Mouse (Mus musculus): ENCODE data around the gene Tufm. TPM values are rescaled to one million over a fixed set of nuclear protein-coding genes. Genes with fewer than 3 reads are reported as not detected.

Gene Tufm
- total RNA-seq, 2 experiments from 2014 or later: 81.4 to 87.8 TPM

GRCm38 (mm10) chr7:126463547-126463946 lies 23.6 kb upstream of the Tufm start:
- no peak for DNase-seq (ENCODE audit: low spot score in 2 of 2)
- intact Hi-C loops (cut with DNase I): no loop called here

GRCm38 (mm10) chr7:126464121-126464520 lies 23.0 kb upstream of the Tufm start:
- DNase-seq (ENCODE audit: low spot score in 2 of 2): no peak
- intact Hi-C loops (cut with DNase I): no loop called here

- intact Hi-C loops (cut with DNase I): loop anchor here (5.0 kb wide), 1 partner anchor 68 kb away; the partner anchor contains the start of gene Nfatc2ip
- DNase-seq (ENCODE audit: low spot score in 2 of 2): no peak
These were observed 22.3 kb upstream of the Tufm start for GRCm38 (mm10) chr7:126464836-126465235.

GRCm38 (mm10) chr7:126465246-126466030 lies 21.7 kb upstream of the Tufm start:
- intact Hi-C loops (cut with DNase I): loop anchor here (5.0 kb wide), 1 partner anchor 68 kb away; the partner anchor contains the start of gene Nfatc2ip

GRCm38 (mm10) chr7:126466116-126466515 lies 21.0 kb upstream of the Tufm start:
- intact Hi-C loops (cut with DNase I): loop anchor here (5.0 kb wide), 1 partner anchor 69 kb away; the partner anchor contains the start of gene Nfatc2ip
- DNase-seq (ENCODE audit: low spot score in 2 of 2): no peak

More at GRCm38 (mm10) chr7:126465246-126466030, 21.7 kb upstream of the Tufm start:
- DNase-seq (ENCODE audit: low spot score in 2 of 2): no peak

- intact Hi-C loops (cut with DNase I): loop anchor here (5.0 kb wide), 1 partner anchor 69 kb away; the partner anchor contains the start of gene Nfatc2ip
These were observed 20.5 kb upstream of the Tufm start for GRCm38 (mm10) chr7:126466707-126467106.

GRCm38 (mm10) chr7:126467271-126467670 lies 19.9 kb upstream of the Tufm start:
- intact Hi-C loops (cut with DNase I): loop anchor here (5.0 kb wide), 1 partner anchor 70 kb away; the partner anchor contains the start of gene Nfatc2ip
- DNase-seq (ENCODE audit: low spot score in 2 of 2): peak in 1 of 2 experiments; percentile 28

More at GRCm38 (mm10) chr7:126466707-126467106, 20.5 kb upstream of the Tufm start:
- DNase-seq (ENCODE audit: low spot score in 2 of 2): no peak

- intact Hi-C loops (cut with DNase I): loop anchor here (5.0 kb wide), 1 partner anchor 71 kb away; the partner anchor contains the start of gene Nfatc2ip
- DNase-seq (ENCODE audit: low spot score in 2 of 2): no peak
These were observed 19.1 kb upstream of the Tufm start for GRCm38 (mm10) chr7:126467834-126468627.

GRCm38 (mm10) chr7:126470077-126470476 lies 17.1 kb upstream of the Tufm start:
- no peak for DNase-seq (ENCODE audit: low spot score in 2 of 2)
- intact Hi-C loops (cut with DNase I): no loop called here

- intact Hi-C loops (cut with DNase I): no loop called here
- no peak for DNase-seq (ENCODE audit: low spot score in 2 of 2)
These were observed 15.8 kb upstream of the Tufm start for GRCm38 (mm10) chr7:126471361-126471760.

- intact Hi-C loops (cut with DNase I): no loop called here
- no peak for DNase-seq (ENCODE audit: low spot score in 2 of 2)
These were observed 15.3 kb upstream of the Tufm start for GRCm38 (mm10) chr7:126471853-126472252.

GRCm38 (mm10) chr7:126472306-126472705 lies 14.9 kb upstream of the Tufm start:
- no peak for DNase-seq (ENCODE audit: low spot score in 2 of 2)
- intact Hi-C loops (cut with DNase I): no loop called here

GRCm38 (mm10) chr7:126472713-126473112 lies 14.4 kb upstream of the Tufm start:
- no peak for DNase-seq (ENCODE audit: low spot score in 2 of 2)
- intact Hi-C loops (cut with DNase I): no loop called here

- intact Hi-C loops (cut with DNase I): no loop called here
- no peak for DNase-seq (ENCODE audit: low spot score in 2 of 2)
These were observed 13.6 kb upstream of the Tufm start for GRCm38 (mm10) chr7:126473470-126474086.

- DNase-seq (ENCODE audit: low spot score in 2 of 2): no peak
- intact Hi-C loops (cut with DNase I): no loop called here
These were observed 12.6 kb upstream of the Tufm start for GRCm38 (mm10) chr7:126474486-126474955.

- peak; percentile 89 to 94 for DNase-seq (ENCODE audit: low spot score in 2 of 2)
- intact Hi-C loops (cut with DNase I): loop anchor here (1.0 kb wide), 1 partner anchor 27 kb away; no protein-coding TSS in a partner anchor
These were observed 12.1 kb upstream of the Tufm start, which contains the start of gene Sh2b1 for GRCm38 (mm10) chr7:126474993-126475581. Sh2b1 (minus strand) TSS chr7:126475424.

- DNase-seq (ENCODE audit: low spot score in 2 of 2): no peak
- intact Hi-C loops (cut with DNase I): loop anchor here (1.0 kb wide), 1 partner anchor 47 kb away; no protein-coding TSS in a partner anchor
These were observed 5.5 kb upstream of the Tufm start for GRCm38 (mm10) chr7:126481699-126482098.

- DNase-seq (ENCODE audit: low spot score in 2 of 2): peak in 1 of 2 experiments; percentile 61
- intact Hi-C loops (cut with DNase I): no loop called here
These were observed 4.7 kb upstream of the Tufm start for GRCm38 (mm10) chr7:126482392-126482871.
